Mouse (Mus musculus): ENCODE data around the gene Ccdc22. TPM values are rescaled to one million over a fixed set of nuclear protein-coding genes. Genes with fewer than 3 reads are reported as not detected.

Ccdc22 gene
- 3.6 TPM for polyA plus RNA-seq (2014; fragmentation: Illumina TruSeq; extraction: RNeasy Lipid Tissue Mini Kit (QIAGEN cat#74804); ENCODE audit: low read depth, low replicate concordance)

GRCm38 (mm10) chrX:7604879-7605574 lies at the start of gene Ccdc22:
Ccdc22 (minus strand) TSS chrX:7605517.

GRCm38 (mm10) chrX:7638401-7639091 lies 33.2 kb upstream of the Ccdc22 start, which contains the start of gene Syp:
Syp (plus strand) TSS chrX:7638471.

GRCm38 (mm10) chrX:7606783-7607182 lies 1.5 kb upstream of the Ccdc22 start, which contains the start of gene Cacna1f:
Cacna1f (plus strand) TSS chrX:7607083.

GRCm38 (mm10) chrX:7574087-7574884 lies 31.0 kb downstream of the Ccdc22 start, which contains the start of gene Ppp1r3f:
Ppp1r3f (minus strand) TSS chrX:7574283.

GRCm38 (mm10) chrX:7573176-7574086 lies 31.9 kb downstream of the Ccdc22 start, which contains the start of gene Foxp3:
Foxp3 (plus strand) TSS chrX:7573644.

Other genes with a start within 250 kb of the Ccdc22 start
- 2.0 TPM for gene Usp27x, start 229.7 kb downstream of the Ccdc22 start, polyA plus RNA-seq (2014; fragmentation: Illumina TruSeq; extraction: RNeasy Lipid Tissue Mini Kit (QIAGEN cat#74804); ENCODE audit: low read depth, low replicate concordance)
- not detected for gene Foxp3, start 31.9 kb downstream of the Ccdc22 start, polyA plus RNA-seq (2014; fragmentation: Illumina TruSeq; extraction: RNeasy Lipid Tissue Mini Kit (QIAGEN cat#74804); ENCODE audit: low read depth, low replicate concordance)
- gene Ppp1r3f, start 31.2 kb downstream of the Ccdc22 start, polyA plus RNA-seq (2014; fragmentation: Illumina TruSeq; extraction: RNeasy Lipid Tissue Mini Kit (QIAGEN cat#74804); ENCODE audit: low read depth, low replicate concordance): 0.12 TPM
- not detected for gene Cacna1f, start 1.6 kb upstream of the Ccdc22 start, polyA plus RNA-seq (2014; fragmentation: Illumina TruSeq; extraction: RNeasy Lipid Tissue Mini Kit (QIAGEN cat#74804); ENCODE audit: low read depth, low replicate concordance)
- 2.7 TPM for gene Syp, start 33.0 kb upstream of the Ccdc22 start, polyA plus RNA-seq (2014; fragmentation: Illumina TruSeq; extraction: RNeasy Lipid Tissue Mini Kit (QIAGEN cat#74804); ENCODE audit: low read depth, low replicate concordance)
- gene Prickle3, start 51.7 kb upstream of the Ccdc22 start, polyA plus RNA-seq (2014; fragmentation: Illumina TruSeq; extraction: RNeasy Lipid Tissue Mini Kit (QIAGEN cat#74804); ENCODE audit: low read depth, low replicate concordance): 2.5 TPM
- 24.5 TPM for gene Plp2, start 65.9 kb upstream of the Ccdc22 start, polyA plus RNA-seq (2014; fragmentation: Illumina TruSeq; extraction: RNeasy Lipid Tissue Mini Kit (QIAGEN cat#74804); ENCODE audit: low read depth, low replicate concordance)
- gene Magix, start 75.7 kb upstream of the Ccdc22 start, polyA plus RNA-seq (2014; fragmentation: Illumina TruSeq; extraction: RNeasy Lipid Tissue Mini Kit (QIAGEN cat#74804); ENCODE audit: low read depth, low replicate concordance): 4.0 TPM
- 39.1 TPM for gene Gpkow, start 91.6 kb upstream of the Ccdc22 start, polyA plus RNA-seq (2014; fragmentation: Illumina TruSeq; extraction: RNeasy Lipid Tissue Mini Kit (QIAGEN cat#74804); ENCODE audit: low read depth, low replicate concordance)
- 9.5 TPM for gene Wdr45, start 108.8 kb upstream of the Ccdc22 start, polyA plus RNA-seq (2014; fragmentation: Illumina TruSeq; extraction: RNeasy Lipid Tissue Mini Kit (QIAGEN cat#74804); ENCODE audit: low read depth, low replicate concordance)
- gene Gm45208, start 116.7 kb upstream of the Ccdc22 start, polyA plus RNA-seq (2014; fragmentation: Illumina TruSeq; extraction: RNeasy Lipid Tissue Mini Kit (QIAGEN cat#74804); ENCODE audit: low read depth, low replicate concordance): not detected
- gene Praf2, start 122.9 kb upstream of the Ccdc22 start, polyA plus RNA-seq (2014; fragmentation: Illumina TruSeq; extraction: RNeasy Lipid Tissue Mini Kit (QIAGEN cat#74804); ENCODE audit: low read depth, low replicate concordance): 13.1 TPM
- gene Ccdc120, start 145.4 kb upstream of the Ccdc22 start, polyA plus RNA-seq (2014; fragmentation: Illumina TruSeq; extraction: RNeasy Lipid Tissue Mini Kit (QIAGEN cat#74804); ENCODE audit: low read depth, low replicate concordance): 2.9 TPM
- 4.9 TPM for gene Tfe3, start 157.0 kb upstream of the Ccdc22 start, polyA plus RNA-seq (2014; fragmentation: Illumina TruSeq; extraction: RNeasy Lipid Tissue Mini Kit (QIAGEN cat#74804); ENCODE audit: low read depth, low replicate concordance)
- 15.7 TPM for gene Gripap1, start 184.2 kb upstream of the Ccdc22 start, polyA plus RNA-seq (2014; fragmentation: Illumina TruSeq; extraction: RNeasy Lipid Tissue Mini Kit (QIAGEN cat#74804); ENCODE audit: low read depth, low replicate concordance)
- gene Kcnd1, start 216.8 kb upstream of the Ccdc22 start, polyA plus RNA-seq (2014; fragmentation: Illumina TruSeq; extraction: RNeasy Lipid Tissue Mini Kit (QIAGEN cat#74804); ENCODE audit: low read depth, low replicate concordance): not detected
- 22.2 TPM for gene Otud5, start 235.8 kb upstream of the Ccdc22 start, polyA plus RNA-seq (2014; fragmentation: Illumina TruSeq; extraction: RNeasy Lipid Tissue Mini Kit (QIAGEN cat#74804); ENCODE audit: low read depth, low replicate concordance)

Measured in kidney, adult 10 weeks (tissue).